Comparison of ENCODE assay signal across 29 mouse cellular contexts in genomic region chr17:56979524-56979923, GRCm38 (mm10). TPM values are rescaled to one million over a fixed set of nuclear protein-coding genes. Genes with fewer than 3 reads are reported as not detected.
DNase-seq lines count a peak whose midpoint lies in the region; ATAC-seq and TF ChIP-seq lines count a peak whose summit lies in the region.
"Had no signal": no experiment of that assay in that cellular context is flagged by ENCODE, and none has a peak within 500 bp of the region (broad histone marks: within the 10 kb centered on the region; RNA-seq: fewer than 3 reads in every experiment).

No protein-coding gene starts in this region.

- no peak overlapping the region for H3K4me2 ChIP-seq in limb, embryonic 14.5 days (replicated peaks; ENCODE audit: low read depth, low read length, severe bottlenecking)
- peak overlapping the region; percentile 21; the same call in 1 of the 2 replicates for H3K4me2 ChIP-seq in intestine, postnatal 0 days (replicated peaks; ENCODE audit: low read depth)
- H3K4me2 ChIP-seq: embryonic facial prominence, embryonic 13.5 days; embryonic facial prominence, embryonic 15.5 days; forebrain, embryonic 12.5 days had no signal

- no peaks in the 10 kb centered on the region for H3K36me3 ChIP-seq in limb, embryonic 14.5 days (ENCODE audit: control insufficient read depth, insufficient read depth, low read length)
- H3K36me3 ChIP-seq in limb, embryonic 10.5 days: no peaks in the 10 kb centered on the region
- no peaks in the 10 kb centered on the region for H3K36me3 ChIP-seq in intestine, postnatal 0 days (ENCODE audit: control insufficient read depth, insufficient read depth)
- H3K36me3 ChIP-seq: embryonic facial prominence, embryonic 13.5 days; embryonic facial prominence, embryonic 15.5 days; forebrain, embryonic 10.5 days; forebrain, embryonic 12.5 days had no signal

- no peak for TF ChIP-seq CTCF in intestine, postnatal 0 days (IDR thresholded peaks at IDR 0.05; ENCODE audit: low read depth)

- H3K9ac ChIP-seq in limb, embryonic 14.5 days (ENCODE audit: low read depth, low read length, severe bottlenecking): 0 out of 2 replicates have a peak overlapping the region, but pooled peaks have one; percentile 21
- H3K9ac ChIP-seq in intestine, postnatal 0 days (ENCODE audit: low read depth, low read length): no peak overlapping the region; the same call in 1 of the 2 replicates
- H3K9ac ChIP-seq: embryonic facial prominence, embryonic 13.5 days; embryonic facial prominence, embryonic 15.5 days; forebrain, embryonic 12.5 days had no signal

- H3K27me3 ChIP-seq in limb, embryonic 14.5 days (ENCODE audit: control insufficient read depth, insufficient read depth, low read length): no peaks in the 10 kb centered on the region
- no peaks in the 10 kb centered on the region for H3K27me3 ChIP-seq in limb, embryonic 10.5 days (ENCODE audit: low read depth, poor library complexity, severe bottlenecking)
- H3K27me3 ChIP-seq in intestine, postnatal 0 days (replicated peaks; ENCODE audit: control insufficient read depth, insufficient read depth, low read length): no peaks in the 10 kb centered on the region
- H3K27me3 ChIP-seq: embryonic facial prominence, embryonic 13.5 days; embryonic facial prominence, embryonic 15.5 days had no signal

- H3K9me3 ChIP-seq in limb, embryonic 14.5 days (ENCODE audit: control insufficient read depth, low read length): no peaks in the 10 kb centered on the region
- no peaks in the 10 kb centered on the region for H3K9me3 ChIP-seq in limb, embryonic 10.5 days (replicated peaks)
- H3K9me3 ChIP-seq in intestine, postnatal 0 days (ENCODE audit: control insufficient read depth): no peaks in the 10 kb centered on the region
- H3K9me3 ChIP-seq: embryonic facial prominence, embryonic 13.5 days; embryonic facial prominence, embryonic 15.5 days; forebrain, embryonic 10.5 days; forebrain, embryonic 12.5 days had no signal

- DNase-seq in heart, adult 11 months: peak; percentile 67
- DNase-seq in heart, postnatal 4 days: no peak
- no peak for DNase-seq in limb, embryonic 14.5 days (ENCODE audit: low spot score)
- no peak for DNase-seq in limb, embryonic 10.5 days (ENCODE audit: low spot score)
- DNase-seq in adrenal gland, adult 2 months: no peak
- no peak for DNase-seq in adrenal gland, adult 8-10 months
- DNase-seq: adrenal gland, postnatal 10 days; adrenal gland, postnatal 25 days; cerebellum, adult 11 months; cerebellum, adult 18-20 months; cerebellum, adult 8-10 months; cerebellum, adult 9-11 months; cerebellum, postnatal 14 days; cerebellum, postnatal 36 days; embryo, embryonic 11 days had no signal

- H3K27ac ChIP-seq in limb, embryonic 14.5 days (replicated peaks; ENCODE audit: low read depth, low read length): no peak overlapping the region
- no peak overlapping the region for H3K27ac ChIP-seq in limb, embryonic 10.5 days
- peak overlapping the region; percentile 74 for H3K27ac ChIP-seq in intestine, postnatal 0 days (ENCODE audit: low read depth, low read length)
- H3K27ac ChIP-seq: embryonic facial prominence, embryonic 13.5 days; embryonic facial prominence, embryonic 15.5 days; forebrain, embryonic 10.5 days; forebrain, embryonic 12.5 days had no signal

- ATAC-seq in limb, embryonic 14.5 days (ENCODE audit: low FRiP score, low read depth): no peak
- peak; percentile 66 for ATAC-seq in intestine, postnatal 0 days
- ATAC-seq: forebrain, embryonic 14.5 days; forebrain, embryonic 16.5 days had no signal

- TF ChIP-seq POLR2A in limb, embryonic 14.5 days (IDR thresholded peaks at IDR 0.05; ENCODE audit: borderline replicate concordance, extremely low read depth, insufficient read depth, insufficient read length): no peak

- WGBS in limb, embryonic 14.5 days: 31% methylated on average over 4 of the region's 8 CpGs
- WGBS in limb, embryonic 10.5 days: 27% methylated on average over 7 of the region's 8 CpGs
- WGBS in intestine, postnatal 0 days: 18% methylated on average over 7 of the region's 8 CpGs

- no peak overlapping the region for H3K4me3 ChIP-seq in limb, embryonic 14.5 days (replicated peaks; ENCODE audit: low read length)
- H3K4me3 ChIP-seq in limb, embryonic 10.5 days: no peak overlapping the region
- H3K4me3 ChIP-seq in intestine, postnatal 0 days (ENCODE audit: low read depth, low read length): no peak overlapping the region
- H3K4me3 ChIP-seq: embryonic facial prominence, embryonic 13.5 days; embryonic facial prominence, embryonic 15.5 days; erythroblast, embryonic 14.5 days; forebrain, embryonic 10.5 days; forebrain, embryonic 12.5 days had no signal

- no peaks in the 10 kb centered on the region for H3K4me1 ChIP-seq in limb, embryonic 14.5 days (ENCODE audit: control insufficient read depth, insufficient read depth, low read length)
- H3K4me1 ChIP-seq in limb, embryonic 10.5 days: peaks cover 4% of the 10 kb centered on the region; the same call in 1 of the 2 replicates
- H3K4me1 ChIP-seq in intestine, postnatal 0 days (replicated peaks; ENCODE audit: control insufficient read depth, insufficient read depth, low read length): peaks cover 3% of the 10 kb centered on the region; the same call in 1 of the 2 replicates
- H3K4me1 ChIP-seq: embryonic facial prominence, embryonic 13.5 days; embryonic facial prominence, embryonic 15.5 days; forebrain, embryonic 10.5 days; forebrain, embryonic 12.5 days had no signal

RNA-seq across cellular contexts. Expression of gene Acer1, which starts 2.4 kb away (rescaled TPM):
- total RNA-seq in heart, postnatal 4 days (2021): not detected
- polyA plus RNA-seq in limb, embryonic 14.5 days (2012; rRNA removed): 1.0 and 1.5 TPM in 2 replicates
- polyA plus RNA-seq in limb, embryonic 14.5 days (2014; fragmentation: Nextera tagmentation; extraction: Ambion mirVana): 1.4 and 5.6 TPM in 2 replicates
- polyA plus RNA-seq in limb, embryonic 10.5 days (2016; fragmentation: Nextera tagmentation; extraction: Ambion mirVana): not detected in 2 replicates
- 0.44 and 0.65 TPM in 2 replicates for polyA plus RNA-seq in intestine, postnatal 0 days (2015; fragmentation: Nextera tagmentation; extraction: Ambion mirVana)
- under 1 TPM in 1 of 2 experiments, not detected in 1; 0.23 TPM for total RNA-seq in adrenal gland, adult 2 months (2021)
- polyA plus RNA-seq in adrenal gland, adult 2 months (2012; rRNA removed): 0.42 and 0.51 TPM in 2 replicates
- under 1 TPM in 2 of 4 experiments, not detected in 2; 0.20 to 0.24 TPM for total RNA-seq in adrenal gland, adult 8-10 months (2022)
- total RNA-seq: adrenal gland, postnatal 10 days; common myeloid progenitor, adult 5-6 weeks; MEL had no signal
- polyA plus RNA-seq: brain, embryonic 14.5 days; C2C12; embryonic facial prominence, embryonic 11.5 days; erythroblast, embryonic 14.5 days; forebrain, embryonic 10.5 days; forebrain, embryonic 12.5 days; forebrain, embryonic 14.5 days; forebrain, embryonic 16.5 days had no signal

RNA-seq across cellular contexts. Expression of gene Clpp, which starts 10.6 kb away (rescaled TPM):
- total RNA-seq in heart, postnatal 4 days (2021): 10 to 100 TPM; 55.1 to 60.7 TPM
- polyA plus RNA-seq in limb, embryonic 14.5 days (2012; rRNA removed): 139 and 177 TPM in 2 replicates
- polyA plus RNA-seq in limb, embryonic 14.5 days (2014; fragmentation: Nextera tagmentation; extraction: Ambion mirVana): 150 and 155 TPM in 2 replicates
- 189 and 200 TPM in 2 replicates for polyA plus RNA-seq in limb, embryonic 10.5 days (2016; fragmentation: Nextera tagmentation; extraction: Ambion mirVana)
- 77.5 and 78.0 TPM in 2 replicates for polyA plus RNA-seq in intestine, postnatal 0 days (2015; fragmentation: Nextera tagmentation; extraction: Ambion mirVana)
- 100 to 1,000 TPM; 118 to 140 TPM for total RNA-seq in adrenal gland, adult 2 months (2021)
- polyA plus RNA-seq in adrenal gland, adult 2 months (2012; rRNA removed): 378 and 412 TPM in 2 replicates
- total RNA-seq in adrenal gland, adult 8-10 months (2022): 100 to 1,000 TPM; 112 to 127 (median 116) TPM

RNA-seq across cellular contexts. Expression of gene Alkbh7, which starts 17.6 kb away (rescaled TPM):
- 10 to 100 TPM; 42.3 to 49.3 TPM for total RNA-seq in heart, postnatal 4 days (2021)
- polyA plus RNA-seq in limb, embryonic 14.5 days (2012; rRNA removed): 25.1 and 33.9 TPM in 2 replicates
- polyA plus RNA-seq in limb, embryonic 14.5 days (2014; fragmentation: Nextera tagmentation; extraction: Ambion mirVana): 40.6 and 41.8 TPM in 2 replicates
- polyA plus RNA-seq in limb, embryonic 10.5 days (2016; fragmentation: Nextera tagmentation; extraction: Ambion mirVana): 44.2 and 44.9 TPM in 2 replicates
- polyA plus RNA-seq in intestine, postnatal 0 days (2015; fragmentation: Nextera tagmentation; extraction: Ambion mirVana): 25.7 and 28.7 TPM in 2 replicates
- 10 to 100 TPM; 58.3 to 81.0 TPM for total RNA-seq in adrenal gland, adult 2 months (2021)
- polyA plus RNA-seq in adrenal gland, adult 2 months (2012; rRNA removed): 182 and 186 TPM in 2 replicates
- 10 to 100 TPM; 69.8 to 87.3 (median 77.2) TPM for total RNA-seq in adrenal gland, adult 8-10 months (2022)

RNA-seq across cellular contexts. Expression of gene Pspn, which starts 20.3 kb away (rescaled TPM):
- total RNA-seq in heart, postnatal 4 days (2021): not detected
- not detected in 2 replicates for polyA plus RNA-seq in limb, embryonic 14.5 days (2012; rRNA removed)
- polyA plus RNA-seq in limb, embryonic 14.5 days (2014; fragmentation: Nextera tagmentation; extraction: Ambion mirVana): not detected in 2 replicates
- polyA plus RNA-seq in limb, embryonic 10.5 days (2016; fragmentation: Nextera tagmentation; extraction: Ambion mirVana): not detected in 2 replicates
- polyA plus RNA-seq in intestine, postnatal 0 days (2015; fragmentation: Nextera tagmentation; extraction: Ambion mirVana): not detected in 2 replicates
- total RNA-seq in adrenal gland, adult 2 months (2021): not detected
- polyA plus RNA-seq in adrenal gland, adult 2 months (2012; rRNA removed): 1.9 TPM in 2 replicates
- 1 to 10 TPM in 2 of 4 experiments, not detected in 2; 2.1 to 2.8 TPM for total RNA-seq in adrenal gland, adult 8-10 months (2022)
- total RNA-seq: common myeloid progenitor, adult 5-6 weeks; ES-E14; MEL had no signal
- polyA plus RNA-seq: embryonic facial prominence, embryonic 11.5 days; embryonic facial prominence, embryonic 13.5 days; embryonic facial prominence, embryonic 15.5 days; erythroblast, embryonic 14.5 days had no signal

RNA-seq across cellular contexts. Expression of gene Gtf2f1, which starts 31.6 kb away (rescaled TPM):
- total RNA-seq in heart, postnatal 4 days (2021): 10 to 100 TPM; 36.0 to 36.9 TPM
- polyA plus RNA-seq in limb, embryonic 14.5 days (2012; rRNA removed): 37.4 and 68.5 TPM in 2 replicates
- polyA plus RNA-seq in limb, embryonic 14.5 days (2014; fragmentation: Nextera tagmentation; extraction: Ambion mirVana): 54.1 and 60.1 TPM in 2 replicates
- polyA plus RNA-seq in limb, embryonic 10.5 days (2016; fragmentation: Nextera tagmentation; extraction: Ambion mirVana): 76.4 and 80.8 TPM in 2 replicates
- polyA plus RNA-seq in intestine, postnatal 0 days (2015; fragmentation: Nextera tagmentation; extraction: Ambion mirVana): 43.3 and 43.5 TPM in 2 replicates
- total RNA-seq in adrenal gland, adult 2 months (2021): 10 to 100 TPM; 55.8 to 57.3 TPM
- polyA plus RNA-seq in adrenal gland, adult 2 months (2012; rRNA removed): 23.8 and 28.5 TPM in 2 replicates
- 10 to 100 TPM; 45.6 to 68.2 (median 54.2) TPM for total RNA-seq in adrenal gland, adult 8-10 months (2022)
